Mouse (Mus musculus): ENCODE results near the gene Shroom3. TPM values are rescaled to one million over a fixed set of nuclear protein-coding genes. Genes with fewer than 3 reads are reported as not detected.

Gene Shroom3
- polyA plus RNA-seq, 1 experiment from 2014 or later, result 11.3 TPM

DNA sequence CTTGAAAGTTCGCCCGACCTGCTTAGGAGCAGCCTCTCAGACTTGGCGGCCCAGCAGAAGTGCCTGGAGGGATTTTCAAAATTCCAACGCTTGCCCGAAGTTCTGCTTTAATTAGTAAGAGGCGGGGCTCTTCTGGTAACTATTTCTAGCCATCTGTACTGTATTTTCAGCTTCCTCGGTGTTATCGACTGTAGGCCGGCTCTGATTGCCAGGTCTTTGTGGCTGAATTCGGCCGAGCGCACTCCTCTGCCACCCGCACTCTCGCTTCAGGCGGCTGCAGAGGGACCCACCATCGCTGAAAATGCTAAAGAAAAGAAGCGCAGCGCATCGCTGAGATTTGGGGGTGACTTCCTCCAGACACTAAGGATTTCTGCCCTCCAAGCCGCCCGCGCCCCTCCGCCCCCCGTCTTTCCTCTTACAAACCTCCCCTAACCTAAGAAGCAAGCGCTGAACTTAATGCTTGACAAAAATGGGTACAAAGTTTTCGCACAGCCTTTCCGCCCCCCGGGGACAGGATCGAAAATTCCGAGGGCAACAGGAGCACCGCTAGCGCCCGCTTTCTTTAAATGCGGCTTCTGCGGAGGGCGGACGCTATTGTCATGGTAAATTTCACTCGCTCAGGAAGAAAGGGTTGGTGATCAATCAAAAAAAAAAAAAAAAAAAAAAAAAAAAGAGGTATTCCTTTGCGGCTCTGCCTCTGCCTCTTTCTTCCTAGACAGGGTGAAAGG is 450 bp upstream of the Shroom3 start:
- H3K9me3 ChIP-seq (replicated peaks), result no peaks in the 10 kb centered on the region
- H3K4me1 ChIP-seq (replicated peaks), result peaks cover 6% of the 10 kb centered on the region
- H3K4me2 ChIP-seq, result peak overlapping the region; percentile 88
- H3K36me3 ChIP-seq, result no peaks in the 10 kb centered on the region
- H3K27me3 ChIP-seq, result no peaks in the 10 kb centered on the region; the same call in 1 of the 2 replicates
- H3K4me3 ChIP-seq, result peak overlapping the region; percentile 69
- H3K9ac ChIP-seq, result peak overlapping the region; percentile 67
- WGBS, result 2% methylated on average over 39 of the region's 39 CpGs
- 0 out of 2 replicates have a peak, but pooled peaks have one; percentile 63 for ATAC-seq (replicated peaks; ENCODE audit: insufficient number of reproducible peaks, insufficient read depth, low FRiP score, low read depth)
- peak overlapping the region; percentile 89 for H3K27ac ChIP-seq

GRCm38 (mm10) chr5:92683871-92684475 is 738 bp downstream of the Shroom3 start:
- peaks cover 6% of the 10 kb centered on the region for H3K4me1 ChIP-seq (replicated peaks)
- ATAC-seq (replicated peaks; ENCODE audit: insufficient number of reproducible peaks, insufficient read depth, low FRiP score, low read depth), result no peak
- H3K9me3 ChIP-seq (replicated peaks), result no peaks in the 10 kb centered on the region
- H3K4me2 ChIP-seq, result peak overlapping the region; percentile 88
- H3K9ac ChIP-seq, result peak overlapping the region; percentile 67; the same call in 1 of the 2 replicates
- no peak overlapping the region for H3K27ac ChIP-seq
- no peaks in the 10 kb centered on the region; the same call in 1 of the 2 replicates for H3K27me3 ChIP-seq
- peak overlapping the region; percentile 69 for H3K4me3 ChIP-seq
- 41% methylated on average over 9 of the region's 9 CpGs for WGBS
- no peaks in the 10 kb centered on the region for H3K36me3 ChIP-seq

GRCm38 (mm10) chr5:92684715-92685460 is 1.7 kb downstream of the Shroom3 start:
- WGBS, result 93% methylated on average over 16 of the region's 16 CpGs
- H3K4me1 ChIP-seq (replicated peaks), result peaks cover 6% of the 10 kb centered on the region
- H3K4me3 ChIP-seq, result no peak overlapping the region
- H3K9me3 ChIP-seq (replicated peaks), result no peaks in the 10 kb centered on the region
- H3K4me2 ChIP-seq, result peak overlapping the region; percentile 88; the same call in 1 of the 2 replicates
- no peaks in the 10 kb centered on the region; the same call in 1 of the 2 replicates for H3K27me3 ChIP-seq
- ATAC-seq (replicated peaks; ENCODE audit: insufficient number of reproducible peaks, insufficient read depth, low FRiP score, low read depth), result no peak
- no peak overlapping the region for H3K9ac ChIP-seq
- no peak overlapping the region for H3K27ac ChIP-seq
- H3K36me3 ChIP-seq, result no peaks in the 10 kb centered on the region

DNA sequence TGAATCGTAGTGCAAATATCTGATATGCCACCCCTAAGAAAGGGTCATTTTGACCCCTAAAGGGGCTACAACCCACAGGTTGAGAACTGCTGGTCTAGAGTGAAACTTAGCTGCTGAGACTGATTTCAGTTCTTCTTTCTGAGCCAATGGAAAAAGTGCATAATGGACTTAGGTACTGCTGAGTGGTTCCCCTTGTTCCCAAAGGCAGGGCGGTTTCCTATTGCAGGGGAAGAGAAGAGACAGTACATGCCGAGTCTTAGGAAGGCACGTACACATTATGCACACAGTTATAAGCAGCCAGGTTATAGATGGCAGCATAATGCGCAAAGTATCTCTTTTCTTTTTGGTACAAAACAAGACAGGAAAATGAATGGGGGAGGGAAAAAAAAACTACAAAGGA is 4.9 kb downstream of the Shroom3 start:
- no peak for ATAC-seq (replicated peaks; ENCODE audit: insufficient number of reproducible peaks, insufficient read depth, low FRiP score, low read depth)
- Histone ChIP-seq H3K4me3 (no peak overlapping the region), H3K4me1 (replicated peaks) (peaks cover 6% of the 10 kb centered on the region), H3K4me2 (no peak overlapping the region), H3K36me3 (no peaks in the 10 kb centered on the region), H3K27me3 (no peaks in the 10 kb centered on the region; the same call in 1 of the 2 replicates), H3K27ac (no peak overlapping the region), H3K9ac (no peak overlapping the region), H3K9me3 (replicated peaks) (no peaks in the 10 kb centered on the region)
- 83% methylated on average over 5 of the region's 5 CpGs for WGBS

- H3K4me2 ChIP-seq, result no peak overlapping the region
- 87% methylated on average over 9 of the region's 9 CpGs for WGBS
- H3K9ac ChIP-seq, result no peak overlapping the region
- ATAC-seq (replicated peaks; ENCODE audit: insufficient number of reproducible peaks, insufficient read depth, low FRiP score, low read depth), result no peak
- peaks cover 5% of the 10 kb centered on the region for H3K4me1 ChIP-seq (replicated peaks)
- no peak overlapping the region for H3K27ac ChIP-seq
- H3K36me3 ChIP-seq, result no peaks in the 10 kb centered on the region
- H3K9me3 ChIP-seq (replicated peaks), result no peaks in the 10 kb centered on the region
- no peak overlapping the region for H3K4me3 ChIP-seq
- no peaks in the 10 kb centered on the region; the same call in 1 of the 2 replicates for H3K27me3 ChIP-seq
These were observed 5.3 kb downstream of the Shroom3 start for GRCm38 (mm10) chr5:92688569-92688968.

DNA sequence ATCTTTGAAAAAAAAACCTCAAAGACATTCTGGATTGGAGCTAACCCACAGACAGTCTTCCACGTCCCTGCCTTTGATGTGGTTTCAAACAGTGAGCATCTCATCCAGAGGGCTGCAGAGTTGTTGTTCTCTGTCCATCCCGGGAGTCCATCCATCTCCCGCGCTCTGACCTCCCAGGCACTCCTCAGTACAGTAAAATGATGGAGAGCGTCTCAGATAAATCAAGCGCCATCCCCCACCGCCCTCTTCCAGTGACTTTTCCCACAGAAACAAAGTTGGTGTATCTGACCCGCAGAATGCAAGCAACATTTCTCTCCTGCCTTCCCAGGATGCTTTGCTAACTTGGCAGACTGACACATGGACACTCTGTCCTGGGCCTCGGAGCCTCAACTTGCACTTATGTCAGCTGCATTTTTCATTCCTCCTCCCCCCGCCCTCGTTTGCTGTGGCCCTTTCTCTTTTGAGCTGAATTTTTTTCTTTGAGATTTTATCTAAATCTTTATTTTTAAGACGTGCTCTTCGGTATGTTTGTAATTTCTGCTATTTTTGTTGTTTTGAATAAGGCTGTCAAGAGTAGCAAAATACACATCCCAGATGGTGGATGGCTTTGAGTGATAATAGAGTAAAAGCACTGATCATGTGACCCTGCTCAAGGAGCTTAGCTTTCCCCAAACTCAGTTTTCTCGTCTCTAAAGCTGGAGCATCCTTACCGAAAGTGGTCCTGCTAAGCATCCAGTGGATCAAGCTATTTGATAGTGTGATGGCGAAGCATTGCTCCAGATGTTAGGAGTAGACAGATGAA is 9.2 kb downstream of the Shroom3 start:
- no peak for ATAC-seq (replicated peaks; ENCODE audit: insufficient number of reproducible peaks, insufficient read depth, low FRiP score, low read depth)
- Histone ChIP-seq H3K36me3 (no peaks in the 10 kb centered on the region), H3K27me3 (no peaks in the 10 kb centered on the region), H3K9ac (no peak overlapping the region), H3K4me1 (replicated peaks) (peaks cover 20% of the 10 kb centered on the region), H3K9me3 (replicated peaks) (no peaks in the 10 kb centered on the region), H3K27ac (no peak overlapping the region), H3K4me3 (no peak overlapping the region), H3K4me2 (no peak overlapping the region)
- WGBS, result 60% methylated on average over 16 of the region's 16 CpGs

DNA sequence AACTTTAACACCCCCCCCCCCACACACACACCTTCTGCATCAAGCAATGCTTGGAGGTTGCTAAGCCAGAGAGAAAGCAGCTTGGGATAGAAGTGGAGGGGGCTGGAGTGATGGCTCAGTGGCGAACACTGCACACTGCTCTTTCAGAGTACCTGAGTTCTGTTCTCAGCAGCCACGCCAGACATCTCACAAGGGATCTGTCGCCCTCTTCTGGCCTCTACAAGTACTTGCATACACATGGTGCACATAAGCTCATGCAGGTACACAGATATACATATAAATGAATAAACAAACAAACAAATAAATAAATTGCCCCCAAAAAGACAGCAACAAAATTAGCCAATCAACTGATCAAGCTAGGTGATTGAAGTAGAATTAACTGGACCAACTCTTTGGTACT is 10.5 kb downstream of the Shroom3 start:
- Histone ChIP-seq H3K9me3 (replicated peaks) (no peaks in the 10 kb centered on the region), H3K4me2 (no peak overlapping the region), H3K36me3 (no peaks in the 10 kb centered on the region), H3K9ac (no peak overlapping the region), H3K4me1 (replicated peaks) (peaks cover 26% of the 10 kb centered on the region), H3K27ac (peak overlapping the region; percentile 73), H3K4me3 (no peak overlapping the region), H3K27me3 (no peaks in the 10 kb centered on the region)
- ATAC-seq (replicated peaks; ENCODE audit: insufficient number of reproducible peaks, insufficient read depth, low FRiP score, low read depth), result no peak
- WGBS, result 97% methylated on average over 3 of the region's 3 CpGs

DNA sequence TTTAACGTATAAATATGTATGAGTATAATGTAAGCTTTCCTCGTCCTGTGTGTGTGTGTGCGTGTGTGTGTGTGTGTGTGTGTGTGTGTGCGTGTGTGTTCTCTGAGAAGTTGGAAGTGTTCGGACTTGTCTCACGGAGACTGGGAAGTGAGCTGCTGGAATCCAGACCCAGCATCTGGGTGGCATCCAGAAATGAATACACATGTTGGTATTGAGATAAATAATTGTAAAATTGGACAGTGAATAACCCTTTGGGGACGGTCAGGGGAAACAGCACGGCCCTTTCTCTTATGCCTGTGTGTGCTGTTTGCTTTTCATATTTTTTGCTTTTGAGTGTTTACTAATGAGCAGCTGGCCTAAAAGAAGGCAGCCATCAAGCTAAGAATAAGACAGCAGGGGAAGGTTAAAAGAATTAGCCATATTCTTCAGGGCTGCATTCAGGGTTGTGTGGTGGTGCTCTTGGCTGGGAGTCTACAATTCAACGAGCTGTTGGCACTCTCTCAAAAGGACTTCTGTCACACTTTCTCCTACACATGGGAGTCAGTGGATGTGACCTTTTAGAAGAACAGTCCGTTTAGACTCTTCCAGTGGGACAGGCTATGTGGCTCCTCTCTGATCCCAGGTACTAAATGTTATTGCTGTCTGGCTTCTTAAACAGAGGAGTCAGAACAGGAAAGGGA is 11.2 kb downstream of the Shroom3 start:
- Histone ChIP-seq H3K4me1 (replicated peaks) (peaks cover 33% of the 10 kb centered on the region), H3K27ac (peak overlapping the region; percentile 73), H3K4me3 (no peak overlapping the region), H3K27me3 (no peaks in the 10 kb centered on the region), H3K9me3 (replicated peaks) (no peaks in the 10 kb centered on the region), H3K36me3 (no peaks in the 10 kb centered on the region), H3K4me2 (peak overlapping the region; percentile 18; the same call in 1 of the 2 replicates), H3K9ac (no peak overlapping the region)
- ATAC-seq (replicated peaks; ENCODE audit: insufficient number of reproducible peaks, insufficient read depth, low FRiP score, low read depth), result no peak; the same call in 1 of the 2 replicates
- WGBS, result 55% methylated on average over 10 of the region's 10 CpGs

DNA sequence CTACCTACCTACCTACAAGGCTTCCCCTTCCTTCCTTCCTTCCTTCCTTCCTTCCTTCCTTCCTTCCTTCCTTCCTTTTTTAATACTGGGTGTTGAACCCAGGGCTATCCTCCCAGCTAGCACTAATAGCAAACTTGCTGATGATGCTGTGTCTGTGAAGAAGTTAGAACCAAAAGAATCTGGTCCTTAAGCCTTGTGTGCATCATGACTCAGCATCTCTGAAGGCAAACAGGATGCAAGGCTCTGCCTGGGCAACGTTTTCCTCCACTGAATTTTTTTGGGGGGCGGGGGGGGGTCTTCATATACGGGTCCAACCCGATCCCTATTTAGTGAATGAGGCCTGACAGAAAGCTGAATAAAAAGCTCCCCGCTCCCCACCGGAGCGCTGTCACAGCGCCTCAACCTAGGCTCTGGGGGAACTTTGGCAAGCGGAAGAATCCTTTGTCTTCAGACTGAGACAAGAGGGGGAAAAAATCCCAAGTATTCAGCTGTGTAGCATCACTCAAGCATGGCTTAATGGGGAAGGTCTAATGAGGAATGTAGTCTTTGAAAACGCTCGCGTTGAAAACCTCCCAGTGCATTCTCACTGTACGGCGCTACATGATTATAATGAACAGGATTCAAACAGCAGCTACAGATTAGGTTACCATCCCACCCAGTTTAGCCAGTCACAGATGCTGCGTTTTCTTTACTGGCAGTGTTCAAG is 15.0 kb downstream of the Shroom3 start:
- Histone ChIP-seq H3K4me2 (peak overlapping the region; percentile 60), H3K9ac (no peak overlapping the region; the same call in 1 of the 2 replicates), H3K4me3 (peak overlapping the region; percentile 33), H3K9me3 (replicated peaks) (no peaks in the 10 kb centered on the region), H3K27me3 (no peaks in the 10 kb centered on the region), H3K4me1 (replicated peaks) (peaks cover 30% of the 10 kb centered on the region), H3K27ac (0 out of 2 replicates have a peak overlapping the region, but pooled peaks have one; percentile 17), H3K36me3 (no peaks in the 10 kb centered on the region)
- ATAC-seq (replicated peaks; ENCODE audit: insufficient number of reproducible peaks, insufficient read depth, low FRiP score, low read depth), result no peak
- 4% methylated on average over 15 of the region's 15 CpGs for WGBS
